Mouse (Mus musculus) G1E (cell line): ENCODE data around the gene Spi1. TPM values are rescaled to one million over a fixed set of nuclear protein-coding genes. Genes with fewer than 3 reads are reported as not detected.
A peak's percentile ranks its signal among the peaks of the same experiment; 100 is the strongest.

ENCODE experiments used
- ATAC-seq: 2 replicates; pipeline ENCODE4 v1.8.0; 2016; ENCODE audit warnings: mild to moderate bottlenecking; ENCODE audit not compliant: insufficient number of reproducible peaks, poor library complexity, low FRiP score, severe bottlenecking; ENCODE audit errors: extremely low read depth
- DNase-seq: peaks from one replicate; pipeline ENCODE4 v3.0.0; 2012; ENCODE audit warnings: low spot score
- H3K27me3 ChIP-seq: 2 replicates; pipeline ENCODE4 v1.6.1; 2012; ENCODE audit warnings: mild to moderate bottlenecking, low read length, inconsistent platforms; ENCODE audit not compliant: insufficient read depth
- H3K36me3 ChIP-seq: replicated peaks from 2 replicates; pipeline ENCODE3; 2012; ENCODE audit warnings: mild to moderate bottlenecking, inconsistent platforms
- H3K4me1 ChIP-seq: 2 replicates; pipeline ENCODE4 v1.6.1; 2012; ENCODE audit warnings: low read depth, low read length, inconsistent platforms, mixed read lengths; ENCODE audit not compliant: insufficient read depth
- H3K4me3 ChIP-seq: 2 replicates; pipeline ENCODE4 v1.5.1; 2012; ENCODE audit warnings: low read depth, mild to moderate bottlenecking, inconsistent platforms, low read length, moderate library complexity, mixed read lengths
- H3K9me3 ChIP-seq: replicated peaks from 2 replicates; pipeline ENCODE4 v1.6.1; 2012; ENCODE audit warnings: inconsistent platforms
- CTCF ChIP-seq: IDR thresholded peaks from 2 replicates; pipeline ENCODE4 v1.5.1; 2012; ENCODE audit warnings: low read depth, low read length, inconsistent platforms, mixed read lengths
- GATA1 ChIP-seq: IDR thresholded peaks from 2 replicates; pipeline ENCODE4 v1.6.1; 2012; ENCODE audit warnings: borderline replicate concordance, low read length, inconsistent platforms, mixed read lengths
- GATA2 ChIP-seq: IDR thresholded peaks from 2 replicates; pipeline ENCODE4 v1.6.1; 2012; ENCODE audit warnings: low read depth, low read length, inconsistent platforms, borderline replicate concordance
- POLR2AphosphoS5 ChIP-seq: IDR thresholded peaks from 2 replicates; pipeline ENCODE4 v1.6.1; 2012; ENCODE audit warnings: low read depth, low read length, inconsistent platforms; ENCODE audit not compliant: insufficient replicate concordance
- TAL1 ChIP-seq: conservative IDR thresholded peaks from 2 replicates; pipeline ENCODE4 v1.6.1; 2012; ENCODE audit warnings: low read depth, low read length, inconsistent platforms, mixed read lengths
- polyA plus RNA-seq: library from polyadenylated mRNA; stranded (reverse); fragments of >175 nt; gene quantifications from 2 replicates; pipeline ENCODE4 v1.2.3, GENCODE M21; 2012
- total RNA-seq, 2 experiments: library from RNA; stranded (forward) in 1 of 2; stranded (reverse) in 1 of 2; fragments of 200-1000 nt in 1 of 2; fragments of >200 nt in 1 of 2; fragmentation: Nextera tagmentation in 1 of 2; gene quantifications; 2 replicates each; pipeline ENCODE4 v1.2.3; 2014 to 2017

Spi1 gene
- total and polyA plus RNA-seq, 3 experiments: 25.4 to 138 (median 79.8) TPM

DNA sequence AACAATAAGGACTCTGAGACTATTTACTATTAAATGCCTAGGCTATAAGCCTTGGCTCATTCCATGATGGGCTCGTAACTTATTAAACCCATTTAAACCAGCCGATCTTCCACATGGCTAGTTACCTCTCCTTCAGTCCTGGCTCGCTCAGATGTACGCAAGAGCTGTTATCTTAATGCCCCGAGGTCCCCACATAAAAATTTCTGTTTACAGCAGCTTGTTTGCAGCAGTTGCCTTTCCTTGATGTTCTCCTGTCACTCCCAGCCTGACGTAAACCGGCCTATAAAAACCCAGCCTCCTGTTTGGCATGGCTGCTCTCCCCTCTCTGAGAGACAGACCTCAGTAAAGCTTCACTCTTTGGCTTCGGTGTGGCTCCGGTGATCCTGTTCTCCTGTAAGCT is 34.8 kb upstream of the Spi1 start:
- DNase-seq: no peak

GRCm38 (mm10) chr2:91051917-91052316 is 30.3 kb upstream of the Spi1 start:
- H3K9me3 ChIP-seq: no peaks in the 10 kb centered on the region
- no peak overlapping the region for H3K4me3 ChIP-seq
- H3K36me3 ChIP-seq: peaks cover 32% of the 10 kb centered on the region
- peaks cover 61% of the 10 kb centered on the region for H3K4me1 ChIP-seq
- H3K27me3 ChIP-seq: no peaks in the 10 kb centered on the region
- ATAC-seq (no peak), DNase-seq (no peak)
- TF ChIP-seq GATA1: no peak
- no peak for TF ChIP-seq TAL1
- TF ChIP-seq GATA2: no peak
- no peak for TF ChIP-seq CTCF
- no peak for TF ChIP-seq POLR2AphosphoS5

More for the DNA sequence above, 34.8 kb upstream of the Spi1 start:
- TF ChIP-seq GATA1 (no peak), POLR2AphosphoS5 (no peak), GATA2 (no peak), TAL1 (no peak), CTCF (no peak)
- Histone ChIP-seq H3K9me3 (no peaks in the 10 kb centered on the region), H3K4me3 (no peak overlapping the region), H3K36me3 (peaks cover 9% of the 10 kb centered on the region), H3K27me3 (no peaks in the 10 kb centered on the region; the same call in 1 of the 2 replicates), H3K4me1 (peaks cover 74% of the 10 kb centered on the region)
- no peak for ATAC-seq

- TF ChIP-seq TAL1 (no peak), GATA1 (no peak), CTCF (no peak), POLR2AphosphoS5 (no peak), GATA2 (no peak)
- H3K4me3 ChIP-seq: no peak overlapping the region
- ATAC-seq: no peak
- H3K36me3 ChIP-seq: peaks cover 41% of the 10 kb centered on the region
- H3K9me3 ChIP-seq: no peaks in the 10 kb centered on the region
- DNase-seq: no peak
- H3K27me3 ChIP-seq: no peaks in the 10 kb centered on the region
- peaks cover 59% of the 10 kb centered on the region for H3K4me1 ChIP-seq
These were observed 29.4 kb upstream of the Spi1 start for GRCm38 (mm10) chr2:91052752-91053151.

DNA sequence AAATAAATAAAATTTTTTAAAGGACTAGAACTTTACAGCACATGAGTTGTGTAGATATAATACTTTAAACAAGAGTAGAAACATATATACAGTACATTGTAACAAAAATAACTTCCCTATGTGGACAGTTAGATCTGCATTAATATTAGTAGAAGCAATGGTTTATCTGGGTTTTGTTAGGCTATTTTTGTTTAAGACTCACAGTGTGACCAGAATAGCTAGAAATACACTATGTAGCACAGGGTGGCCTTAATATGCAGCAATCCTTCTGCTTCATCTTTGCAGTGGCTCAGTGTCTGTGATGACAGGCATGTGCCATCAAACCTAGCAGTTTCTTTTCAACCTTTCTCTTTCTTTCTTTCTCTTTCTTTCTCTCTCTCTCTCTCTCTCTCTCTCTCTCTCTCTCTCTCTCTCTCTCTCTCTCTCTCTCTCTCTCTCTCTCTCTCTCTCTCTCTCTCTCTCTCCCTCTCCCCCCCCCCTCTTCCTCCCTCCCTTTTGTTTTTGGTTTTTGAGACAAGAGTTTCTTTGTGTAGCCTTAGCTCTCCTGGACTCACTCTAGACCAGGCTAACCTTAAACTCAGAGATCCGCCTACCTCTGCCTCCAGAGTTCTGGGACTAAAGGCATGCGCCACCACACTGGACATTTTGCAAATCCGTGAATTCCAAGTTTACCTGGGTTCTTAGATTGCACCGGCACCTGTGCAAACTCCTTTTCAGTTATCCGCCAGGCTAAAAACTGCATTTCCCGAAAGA is 28.8 kb upstream of the Spi1 start:
- Histone ChIP-seq H3K9me3 (no peaks in the 10 kb centered on the region), H3K4me1 (peaks cover 57% of the 10 kb centered on the region), H3K36me3 (peaks cover 47% of the 10 kb centered on the region), H3K27me3 (no peaks in the 10 kb centered on the region), H3K4me3 (peak overlapping the region; percentile 78)
- ATAC-seq (no peak), DNase-seq (no peak)
- TF ChIP-seq GATA1 (no peak), CTCF (no peak), GATA2 (no peak), TAL1 (no peak), POLR2AphosphoS5 (no peak)

DNA sequence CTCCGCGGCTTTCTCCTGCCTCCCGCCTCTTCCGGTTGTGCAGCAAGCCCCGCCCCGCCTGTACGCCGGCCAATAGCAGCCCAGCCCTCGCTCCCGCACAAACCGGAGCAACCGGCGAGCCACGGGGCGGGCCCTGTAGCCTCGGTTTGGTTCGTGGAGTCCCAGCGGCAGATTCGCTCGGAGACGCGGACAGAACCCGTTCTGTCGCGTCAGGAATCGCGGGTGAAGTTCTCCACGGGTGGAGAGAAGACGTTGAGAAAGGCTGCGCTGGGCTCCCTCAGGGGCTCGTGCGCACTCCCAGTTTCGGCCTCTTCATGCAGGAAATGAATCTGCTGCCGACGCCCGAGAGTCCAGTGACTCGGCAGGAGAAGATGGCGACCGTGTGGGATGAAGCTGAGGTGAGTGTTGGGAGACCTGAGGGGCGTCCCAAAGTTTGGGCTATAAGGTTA is 28.2 kb upstream of the Spi1 start, which contains the start of gene Psmc3:
Gene Psmc3, plus strand, starts transcription at position 76 of the 449 bp plus-strand sequence.
- Histone ChIP-seq H3K36me3 (peaks cover 53% of the 10 kb centered on the region), H3K4me1 (peaks cover 61% of the 10 kb centered on the region), H3K4me3 (peak within 1 kb of the TSS; percentile 78), H3K27me3 (no peaks in the 10 kb centered on the region), H3K9me3 (no peaks in the 10 kb centered on the region)
- DNase-seq: peak; percentile 94
- TF ChIP-seq CTCF: no peak
- no peak for TF ChIP-seq GATA1
- TF ChIP-seq GATA2: no peak
- no peak for TF ChIP-seq POLR2AphosphoS5
- no peak for TF ChIP-seq TAL1
- ATAC-seq: peak; percentile 97

GRCm38 (mm10) chr2:91058435-91058834 is 23.8 kb upstream of the Spi1 start:
- Histone ChIP-seq H3K36me3 (peaks cover 89% of the 10 kb centered on the region), H3K27me3 (no peaks in the 10 kb centered on the region), H3K4me1 (peaks cover 80% of the 10 kb centered on the region), H3K4me3 (no peak overlapping the region), H3K9me3 (no peaks in the 10 kb centered on the region)
- DNase-seq (no peak), ATAC-seq (no peak)
- TF ChIP-seq POLR2AphosphoS5: no peak
- TF ChIP-seq GATA2: no peak
- TF ChIP-seq GATA1: no peak
- no peak for TF ChIP-seq TAL1
- no peak for TF ChIP-seq CTCF

- H3K4me3 ChIP-seq: no peak overlapping the region
- TF ChIP-seq TAL1 (no peak), CTCF (no peak), GATA1 (no peak), POLR2AphosphoS5 (no peak), GATA2 (no peak)
- peaks cover 98% of the 10 kb centered on the region for H3K36me3 ChIP-seq
- ATAC-seq (no peak), DNase-seq (no peak)
- H3K9me3 ChIP-seq: no peaks in the 10 kb centered on the region
- peaks cover 83% of the 10 kb centered on the region for H3K4me1 ChIP-seq
- no peaks in the 10 kb centered on the region for H3K27me3 ChIP-seq
These were observed 22.8 kb upstream of the Spi1 start for GRCm38 (mm10) chr2:91059376-91059775.
